Mouse (Mus musculus) heart, postnatal 0 days (tissue): ENCODE data around the gene Cfap54.

Experiments
- CTCF ChIP-seq: IDR thresholded peaks from 2 replicates; pipeline ENCODE4 v1.5.1; 2016; ENCODE audit warnings: antibody characterized with exemption, control low read depth, low read depth
- EP300 ChIP-seq: IDR thresholded peaks from 2 replicates; pipeline ENCODE4 v1.6.1; 2016; ENCODE audit warnings: antibody characterized with exemption, low read depth

- TF ChIP-seq CTCF (no peak), EP300 (no peak)
These were observed 16.4 kb downstream of the Cfap54 start for GRCm38 (mm10) chr10:93064973-93065372.
